Mouse (Mus musculus) c-Kit-positive CD71-positive TER-119-positive erythroid progenitor cells, embryonic 14.5 days (primary cell): ENCODE results near the gene Sap25.
A peak's percentile ranks its signal among the peaks of the same experiment; 100 is the strongest.

Experiments
- DNase-seq: peaks from one replicate; pipeline ENCODE4 v3.0.0-alpha.2; 2013; ENCODE audit warnings: low spot score

Gene Sap25

DNA sequence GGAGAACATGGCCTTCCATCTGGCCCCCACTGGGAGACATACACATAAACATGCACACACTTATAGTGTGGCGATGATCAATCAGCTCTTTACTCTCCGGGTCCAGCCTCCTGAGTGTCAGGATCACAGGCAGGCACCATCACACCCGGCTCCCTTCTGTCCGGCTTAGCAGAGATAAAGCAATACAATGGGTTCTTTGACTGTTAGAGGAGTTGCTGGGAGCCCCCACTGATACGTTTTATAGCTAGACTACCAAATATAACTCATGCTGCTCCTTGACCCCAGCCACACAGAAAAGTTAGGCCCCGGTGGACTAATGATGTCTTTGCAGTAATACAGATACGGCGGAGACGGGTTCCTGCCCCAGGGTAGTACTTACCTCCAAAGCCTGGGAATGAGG is 21.9 kb downstream of the Sap25 start:
- no peak for DNase-seq

- DNase-seq = no peak
These were observed 27.8 kb downstream of the Sap25 start for GRCm38 (mm10) chr5:137668971-137669370.

DNA sequence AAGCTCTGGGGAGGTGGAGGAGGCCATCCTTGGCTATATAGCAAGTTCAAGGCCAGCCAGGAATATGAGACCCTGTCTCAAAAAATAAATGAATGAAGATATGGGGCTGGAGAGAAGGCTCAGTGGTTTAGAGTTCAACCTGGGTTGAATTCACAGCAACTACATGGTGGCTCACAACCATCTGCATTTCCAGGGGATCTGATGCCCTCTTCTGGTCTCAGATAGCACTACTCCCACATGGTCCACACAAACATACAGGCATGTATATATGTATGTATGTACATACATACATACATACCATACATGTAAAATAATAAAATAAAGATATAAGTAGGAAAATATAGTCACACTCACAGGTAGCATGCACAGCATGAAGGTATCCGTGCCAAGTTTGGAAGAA is 29.1 kb downstream of the Sap25 start:
- no peak for DNase-seq

- DNase-seq = no peak
These were observed 30.5 kb downstream of the Sap25 start for GRCm38 (mm10) chr5:137671443-137672240.

GRCm38 (mm10) chr5:137672361-137672760 is 31.2 kb downstream of the Sap25 start:
- no peak for DNase-seq

DNA sequence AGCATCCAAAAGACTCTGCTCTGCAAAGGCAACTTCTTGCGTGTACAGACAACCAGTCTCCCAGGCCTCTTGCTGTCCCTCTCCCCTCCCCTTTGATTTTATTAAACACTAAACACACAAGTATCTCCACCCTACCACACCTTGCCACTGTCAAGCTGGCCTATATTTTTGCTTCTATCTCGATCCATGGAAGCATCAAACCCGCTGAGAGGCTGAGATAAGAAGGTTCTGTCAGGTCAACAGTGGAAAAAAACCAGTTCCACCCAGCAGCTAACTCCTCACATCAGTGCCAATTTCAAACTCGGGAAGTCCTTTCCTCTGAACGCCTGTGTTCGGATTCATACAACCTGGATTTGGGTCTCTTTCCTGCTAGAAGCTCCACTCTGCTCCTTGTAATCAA is 31.9 kb downstream of the Sap25 start:
- peak; percentile 79 for DNase-seq

DNA sequence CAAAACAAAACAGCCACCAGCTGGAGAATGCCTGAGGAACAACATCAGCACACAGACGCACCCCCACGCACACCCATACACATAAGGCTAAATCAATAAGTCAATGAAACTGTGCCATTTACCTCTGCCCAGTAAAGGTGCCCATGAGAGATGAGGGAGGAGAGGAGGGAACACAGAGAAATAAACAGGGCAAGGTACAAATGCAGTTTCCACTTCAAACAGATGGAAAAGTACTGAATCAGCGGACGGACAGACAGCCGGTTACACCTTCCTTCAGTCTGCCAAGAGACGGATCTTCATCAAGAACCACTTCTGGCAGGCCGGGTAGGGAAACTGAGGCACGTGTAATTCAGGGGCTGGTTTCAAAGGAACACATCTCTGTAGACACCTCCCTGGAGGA is 33.7 kb downstream of the Sap25 start:
- no peak for DNase-seq

DNA sequence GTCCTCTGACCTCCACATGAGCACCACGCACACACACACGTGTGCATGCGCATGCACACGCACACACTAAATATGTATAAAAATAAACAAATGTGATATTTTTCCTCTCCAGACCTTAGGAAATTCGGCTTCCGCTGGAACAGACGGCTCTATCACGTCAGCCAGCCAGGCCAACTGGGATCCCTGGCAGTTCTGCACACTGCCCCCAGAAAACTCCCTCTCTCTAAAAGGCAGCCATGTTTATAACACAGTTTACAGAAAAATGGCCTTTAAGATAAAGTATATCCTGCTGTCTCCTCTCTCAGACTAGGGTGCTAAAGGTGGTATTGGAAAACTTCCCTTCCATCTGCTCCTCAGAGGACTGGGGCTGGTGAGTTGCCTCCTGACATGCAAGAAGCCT is 36.7 kb downstream of the Sap25 start:
- DNase-seq = no peak

DNA sequence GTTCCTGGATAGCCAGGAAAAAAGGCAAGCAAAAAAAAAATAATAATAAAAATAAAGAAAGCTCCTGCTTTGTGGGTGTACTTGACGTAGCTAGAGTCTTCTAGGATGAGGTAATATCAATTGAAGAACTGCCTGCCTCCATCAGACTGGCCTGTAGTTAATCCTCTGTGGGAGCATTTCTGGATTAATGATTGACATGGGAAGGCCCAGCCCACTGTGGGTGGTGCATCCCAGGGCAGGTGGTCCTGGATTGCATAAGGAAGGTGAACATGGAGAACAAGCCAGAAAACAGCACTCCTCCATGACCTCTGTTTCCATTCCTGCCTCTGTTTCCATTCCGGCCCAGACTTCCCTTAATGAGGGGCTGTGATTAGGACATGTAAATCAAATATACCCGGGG is 37.6 kb downstream of the Sap25 start:
- DNase-seq = no peak

DNA sequence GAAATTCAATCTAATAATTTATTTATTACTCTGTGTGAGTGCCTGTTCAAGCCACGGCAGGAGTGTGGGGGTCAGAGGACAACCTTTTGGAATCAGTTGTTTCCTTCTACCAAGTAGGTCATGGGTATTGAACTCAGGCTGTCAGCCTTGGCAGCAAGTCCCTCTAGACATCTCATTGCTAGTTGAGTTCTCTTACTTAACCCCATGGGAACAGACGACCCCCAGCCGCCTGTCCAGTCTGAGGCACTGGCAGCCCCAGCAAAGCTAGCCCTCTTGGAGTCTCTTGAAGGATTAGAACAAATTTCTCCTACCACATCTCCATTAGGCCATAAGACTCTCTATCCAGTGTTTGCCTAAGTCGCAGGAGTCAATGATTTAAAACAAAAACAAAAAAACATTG is 38.6 kb downstream of the Sap25 start:
- DNase-seq = no peak

DNA sequence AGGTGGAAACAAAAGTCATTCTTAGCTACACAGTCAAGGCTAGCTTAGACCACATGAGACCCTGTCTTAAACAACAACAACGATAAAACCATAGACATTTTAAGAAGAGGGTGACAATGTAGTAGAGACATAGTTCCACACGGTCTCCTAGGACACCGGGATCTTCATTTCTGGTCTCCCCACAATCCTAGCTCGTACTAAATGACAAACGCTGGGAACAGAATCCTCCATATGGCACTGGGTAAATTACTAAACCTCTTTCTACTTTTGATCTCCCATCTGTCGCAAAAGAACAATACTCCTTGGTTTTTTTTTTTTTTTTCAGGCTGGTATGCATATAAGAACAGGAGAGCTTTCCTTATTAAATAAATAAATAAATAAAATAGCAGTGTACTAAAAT is 41.4 kb downstream of the Sap25 start:
- no peak for DNase-seq

GRCm38 (mm10) chr5:137683388-137684293 is 42.5 kb downstream of the Sap25 start:
- DNase-seq = no peak

DNA sequence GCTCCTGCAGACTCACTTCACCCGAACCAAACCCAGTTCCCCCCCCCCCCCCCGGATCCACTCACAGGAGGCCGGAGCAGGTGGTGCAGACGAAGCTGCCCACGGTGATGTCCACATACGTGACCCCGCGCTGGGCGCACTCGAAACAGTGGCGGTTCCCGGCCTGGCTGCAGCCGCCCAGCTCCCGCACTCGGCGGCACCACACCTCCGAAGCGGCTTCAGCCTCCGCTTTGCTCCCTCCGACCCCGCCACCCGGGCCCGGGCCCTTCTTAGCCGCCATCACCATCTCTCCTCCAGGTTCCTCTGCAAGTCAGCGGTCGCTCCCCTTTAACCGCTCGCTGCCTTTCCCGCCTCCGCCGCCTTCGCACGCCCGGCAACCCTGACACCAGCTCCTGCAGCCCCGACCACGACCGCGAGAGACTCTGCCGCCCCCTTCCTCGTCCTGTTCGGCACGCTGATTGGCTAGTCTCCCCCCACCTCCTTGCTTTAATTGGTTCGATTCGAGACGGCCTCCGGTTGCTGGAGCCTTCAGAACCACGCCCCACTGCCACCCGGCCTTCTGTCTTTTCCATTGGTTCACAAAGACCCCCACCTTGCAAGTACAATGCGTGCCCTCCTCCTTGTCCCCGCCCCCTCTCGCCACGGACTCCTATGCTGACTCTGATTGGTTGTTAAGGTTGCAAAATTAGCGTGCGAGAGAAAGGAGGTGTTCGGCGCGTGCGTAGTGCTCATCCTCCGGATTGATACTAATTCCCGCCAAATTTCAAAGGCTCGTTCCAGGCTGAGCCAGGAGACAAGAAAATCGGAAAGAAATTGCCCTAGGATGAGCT is 43.4 kb downstream of the Sap25 start, which contains the start of gene Agfg2:
Gene Agfg2 (minus strand): TSS at position 433 of the 830 bp plus-strand sequence.
- DNase-seq = peak; percentile 99

GRCm38 (mm10) chr5:137685653-137686052 is 44.5 kb downstream of the Sap25 start:
- peak; percentile 47 for DNase-seq

GRCm38 (mm10) chr5:137686127-137686790 is 45.1 kb downstream of the Sap25 start:
- DNase-seq = peak; percentile 94

- no peak for DNase-seq
These were observed 48.8 kb downstream of the Sap25 start for GRCm38 (mm10) chr5:137689974-137690373.

DNA sequence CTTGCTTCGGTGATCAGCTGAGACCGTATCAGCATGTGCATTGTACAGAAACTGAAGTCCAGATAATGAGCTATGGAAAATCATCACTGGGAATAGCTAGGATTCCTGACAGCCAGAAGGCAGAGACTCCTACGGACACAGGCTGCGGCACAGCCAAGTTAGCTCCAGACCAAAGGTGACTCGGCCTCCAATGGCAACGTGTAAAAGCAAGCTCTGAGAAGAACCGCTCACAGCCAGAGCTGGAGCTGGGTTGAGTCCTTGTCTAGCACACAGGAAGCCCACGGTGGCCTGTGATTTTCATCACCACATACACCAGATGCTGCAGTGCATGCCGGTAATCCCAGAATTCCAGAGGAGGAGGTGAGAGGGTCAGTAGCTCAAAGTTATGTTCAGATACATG is 49.4 kb downstream of the Sap25 start:
- DNase-seq = no peak

DNA sequence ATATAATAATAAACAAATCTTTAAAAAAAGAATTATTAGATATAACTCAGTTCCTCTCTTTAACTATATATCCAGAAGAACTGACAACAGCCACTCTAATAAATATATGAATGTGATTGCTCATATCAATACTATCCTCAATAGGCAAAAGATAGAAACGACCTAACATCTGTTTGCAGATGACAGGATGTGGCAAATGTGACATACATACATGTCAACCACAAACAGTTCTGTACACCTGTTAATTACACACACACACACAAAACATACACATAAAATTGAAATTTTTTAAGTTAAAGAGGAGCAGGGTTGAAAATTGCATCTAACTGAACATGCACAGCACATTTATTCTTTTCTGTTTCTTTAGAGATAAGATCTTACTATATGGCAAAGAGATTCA is 50.7 kb downstream of the Sap25 start:
- DNase-seq = no peak
